Mouse (Mus musculus) kidney, adult 8-10 months (tissue): ENCODE measurements around the gene Gm17416.

Experiments
- DNase-seq, 2 experiments: peaks; one replicate each; pipeline ENCODE4 v3.0.0; 2022

Gene Gm17416

DNA sequence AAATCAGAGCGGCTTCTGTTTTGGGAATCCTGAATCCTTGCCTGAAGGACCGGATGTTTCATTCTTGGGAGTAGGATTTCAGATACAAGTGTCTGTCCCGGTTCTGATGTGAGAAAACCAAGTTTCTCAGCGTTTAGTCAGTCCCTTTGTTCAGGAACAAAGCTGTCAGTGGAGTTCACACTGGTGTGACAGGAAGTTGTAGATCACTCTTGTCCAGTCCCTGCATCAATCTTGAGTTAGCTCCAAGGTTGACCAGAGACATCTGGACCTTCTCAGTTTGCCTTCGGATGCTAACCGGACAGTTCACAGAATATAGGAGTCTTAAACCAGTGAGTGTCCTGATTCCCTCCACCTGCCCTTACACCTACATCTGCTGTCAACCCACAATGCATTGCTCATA, 38.6 kb downstream of the Gm17416 start:
- no peak for DNase-seq

DNA sequence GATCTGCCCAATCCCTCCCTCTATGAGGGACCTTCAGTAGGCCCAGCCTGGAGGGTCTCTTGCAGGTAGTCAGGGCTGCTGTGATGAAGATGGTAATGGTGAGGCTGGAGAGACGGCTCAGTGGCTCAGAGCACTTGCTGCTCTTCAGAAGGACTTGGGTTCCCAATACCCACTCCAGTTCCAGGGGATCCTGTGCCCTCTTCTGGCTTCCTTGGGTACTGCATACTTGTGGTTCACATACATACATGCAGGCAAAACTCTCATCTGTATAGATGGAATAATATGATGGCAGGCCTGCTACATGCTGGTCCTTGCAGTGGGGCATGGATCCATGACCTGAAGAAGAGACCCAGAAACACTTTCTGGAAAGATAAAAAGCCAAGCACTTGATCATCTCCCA, 39.6 kb downstream of the Gm17416 start:
- DNase-seq, result no peak

DNA sequence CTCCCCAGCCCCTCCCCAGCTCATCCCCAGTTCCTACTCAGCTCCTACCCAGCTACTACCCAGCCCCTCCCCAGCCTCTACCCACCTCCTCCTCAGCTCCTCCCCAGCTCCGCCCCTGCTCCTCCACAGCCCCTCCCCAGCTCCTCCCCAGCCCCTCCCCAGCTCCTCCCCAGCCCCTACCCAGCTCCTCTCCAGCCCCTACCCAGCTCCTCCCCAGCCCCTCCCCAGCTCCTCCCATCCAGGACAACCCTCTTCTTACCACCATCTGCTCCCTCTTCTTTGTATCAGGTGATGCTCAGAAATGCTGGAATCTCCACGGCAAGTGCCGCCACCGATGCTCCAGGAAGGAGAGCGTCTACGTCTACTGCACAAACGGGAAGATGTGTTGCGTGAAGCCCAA, 43.1 kb downstream of the Gm17416 start:
- DNase-seq, result no peak

DNA sequence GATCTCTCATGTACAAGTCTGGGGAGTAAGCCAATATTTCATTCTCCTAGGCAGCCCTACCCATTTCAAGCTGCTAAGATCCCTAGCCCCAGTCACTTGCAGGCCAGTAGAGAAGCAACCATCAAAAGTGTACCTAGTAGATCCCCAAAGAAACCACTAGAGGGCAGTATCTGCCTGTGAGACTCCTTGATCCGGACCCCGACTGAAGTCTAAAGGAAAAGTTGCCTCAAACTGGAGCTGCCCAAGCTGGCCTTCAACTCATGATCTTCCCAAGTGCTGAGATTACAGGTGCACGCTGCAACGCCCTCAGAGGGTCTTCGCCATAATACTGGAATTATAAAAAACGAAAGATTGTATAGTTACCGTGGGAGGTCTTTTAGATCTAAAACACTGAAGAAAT, 46.4 kb downstream of the Gm17416 start:
- DNase-seq, result peak; percentile 51 to 54

DNA sequence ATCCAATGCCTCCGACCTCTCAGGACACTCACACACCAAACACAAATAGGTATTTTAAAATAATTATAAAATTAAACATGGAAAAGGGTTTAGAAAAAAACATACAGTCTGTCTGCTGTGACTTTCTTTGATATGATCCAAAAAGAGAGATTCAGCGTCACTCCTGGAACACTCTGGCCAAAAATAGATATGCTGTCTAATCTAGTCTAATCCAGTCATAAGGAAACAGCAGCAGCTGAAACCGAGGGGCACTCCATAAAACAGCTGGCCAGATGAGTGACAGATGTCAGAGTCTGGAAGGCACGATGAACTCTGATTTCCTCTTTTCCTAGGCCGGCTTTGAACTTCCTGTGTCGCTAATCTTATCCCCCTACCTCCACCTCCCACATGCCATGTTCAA, 47.3 kb downstream of the Gm17416 start:
- DNase-seq, result no peak

DNA sequence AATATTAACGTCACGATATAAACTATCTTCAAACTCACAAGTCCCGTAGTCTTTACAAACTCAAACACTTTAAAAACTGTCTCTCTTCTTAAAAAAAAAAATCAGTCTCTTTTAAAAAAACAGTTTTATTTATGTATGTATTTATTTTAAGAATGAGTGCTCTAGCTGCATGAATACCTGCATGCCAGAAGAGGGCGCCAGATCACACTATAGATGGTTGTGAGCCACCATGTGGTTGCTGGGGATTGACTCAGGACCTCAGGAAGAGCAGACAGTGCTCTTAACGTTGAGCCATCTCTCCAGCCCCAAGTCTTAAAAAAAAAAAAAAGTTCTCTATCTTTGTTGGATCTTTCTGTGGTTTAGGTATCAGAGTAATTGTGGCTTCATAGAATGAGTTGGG, 48.2 kb downstream of the Gm17416 start:
- no peak for DNase-seq
